Mouse (Mus musculus) heart, postnatal 10 days (tissue): ENCODE data around the gene Tpi1. TPM values are rescaled to one million over a fixed set of nuclear protein-coding genes. Genes with fewer than 3 reads are reported as not detected.
A peak's percentile ranks its signal among the peaks of the same experiment; 100 is the strongest.
"Not testable (repeated sequence)": the region's sequence is repeated elsewhere in the genome, so short reads cannot be mapped to it uniquely, and the experiment has no call there.

Experiments used
- DNase-seq, 2 experiments: peaks; one replicate each; pipeline ENCODE4 v3.0.0; 2021
- intact Hi-C: fragments of 180-260 bp; cut with DNase I; formaldehyde crosslinking; loops from one replicate; pipeline ENCODE4 v1.15.1; 2025
- total RNA-seq, 2 experiments: library from RNA; stranded (reverse); gene quantifications; 2 replicates each; pipeline ENCODE4 v1.2.3; 2021

Tpi1 gene
- total RNA-seq, 2 experiments from 2014 or later, result 870 to 877 TPM

GRCm38 (mm10) chr6:124810566-124811402 is 3.3 kb downstream of the Tpi1 start:
- DNase-seq, intact Hi-C loops: not testable (repeated sequence)

GRCm38 (mm10) chr6:124809775-124810538 is 4.1 kb downstream of the Tpi1 start:
- intact Hi-C loops, result loop anchor here (5.0 kb wide), 1 partner anchor 53 kb away; the partner anchor contains the start of genes Atn1 and Gm45234
- no peak for DNase-seq

GRCm38 (mm10) chr6:124809052-124809774 is 4.9 kb downstream of the Tpi1 start:
- intact Hi-C loops, result loop anchor here (5.0 kb wide), 1 partner anchor 52 kb away; the partner anchor contains the start of genes Atn1 and Gm45234
- peak; percentile 87 to 90 for DNase-seq

- intact Hi-C loops, result loop anchor here (5.0 kb wide), 1 partner anchor 51 kb away; the partner anchor contains the start of genes Atn1 and Gm45234
- DNase-seq, result peak; percentile 83 to 85
Observed at GRCm38 (mm10) chr6:124808358-124809012, 5.6 kb downstream of the Tpi1 start, which contains the start of gene Spsb2. TSS of gene Spsb2 (plus strand) at chr6:124808661.

GRCm38 (mm10) chr6:124807986-124808357 is 6.1 kb downstream of the Tpi1 start:
- intact Hi-C loops, result loop anchor here (5.0 kb wide), 1 partner anchor 51 kb away; the partner anchor contains the start of genes Atn1 and Gm45234
- no peak for DNase-seq

- DNase-seq, result no peak
- intact Hi-C loops, result loop anchor here (5.0 kb wide), 1 partner anchor 50 kb away; the partner anchor contains the start of genes Atn1 and Gm45234
Observed at GRCm38 (mm10) chr6:124807366-124807765, 6.7 kb downstream of the Tpi1 start.

- intact Hi-C loops, result loop anchor here (5.0 kb wide), 1 partner anchor 49 kb away; the partner anchor contains the start of genes Atn1 and Gm45234
- DNase-seq, result no peak
Observed at GRCm38 (mm10) chr6:124806446-124807140, 7.5 kb downstream of the Tpi1 start.

- peak; percentile 93 to 97 for DNase-seq
- intact Hi-C loops, result loop anchor here (5.0 kb wide), 1 partner anchor 48 kb away; the partner anchor contains the start of genes Atn1 and Gm45234
Observed at GRCm38 (mm10) chr6:124805341-124806321, 8.5 kb downstream of the Tpi1 start.

- intact Hi-C loops, result no loop called here
Observed at GRCm38 (mm10) chr6:124804341-124804740, 9.8 kb downstream of the Tpi1 start.

GRCm38 (mm10) chr6:124803691-124804090 is 10.4 kb downstream of the Tpi1 start:
- intact Hi-C loops, DNase-seq: not testable (repeated sequence)

More at GRCm38 (mm10) chr6:124804341-124804740, 9.8 kb downstream of the Tpi1 start:
- DNase-seq, result no peak

- no peak for DNase-seq
- intact Hi-C loops, result no loop called here
Observed at GRCm38 (mm10) chr6:124803061-124803460, 11.0 kb downstream of the Tpi1 start.

- intact Hi-C loops, DNase-seq: not testable (repeated sequence)
Observed at GRCm38 (mm10) chr6:124802400-124802799, 11.7 kb downstream of the Tpi1 start.

- DNase-seq, result no peak
- intact Hi-C loops, result no loop called here
Observed at GRCm38 (mm10) chr6:124796200-124796599, 17.9 kb downstream of the Tpi1 start.

- intact Hi-C loops, result no loop called here
- DNase-seq, result no peak
Observed at GRCm38 (mm10) chr6:124795781-124796180, 18.3 kb downstream of the Tpi1 start.

GRCm38 (mm10) chr6:124791911-124792310 is 22.2 kb downstream of the Tpi1 start:
- intact Hi-C loops, result no loop called here
- DNase-seq, result no peak

- intact Hi-C loops, result no loop called here
- DNase-seq, result no peak
Observed at GRCm38 (mm10) chr6:124790121-124790520, 24.0 kb downstream of the Tpi1 start.

- intact Hi-C loops, result no loop called here
- DNase-seq, result no peak
Observed at GRCm38 (mm10) chr6:124789519-124789918, 24.6 kb downstream of the Tpi1 start.

GRCm38 (mm10) chr6:124787722-124788121 is 26.4 kb downstream of the Tpi1 start:
- intact Hi-C loops, result no loop called here
- DNase-seq, result no peak
